Mouse (Mus musculus) activated CD4-positive, CD25-positive, alpha-beta regulatory T cell, adult 4 months (primary cell): ENCODE results near the gene Tvp23a. TPM values are rescaled to one million over a fixed set of nuclear protein-coding genes. Genes with fewer than 3 reads are reported as not detected.
A peak's percentile ranks its signal among the peaks of the same experiment; 100 is the strongest.

ENCODE experiments used
- ATAC-seq: one replicate; pipeline ENCODE4 v1.8.0; 2017
- polyA plus RNA-seq, 2 experiments: library from polyadenylated mRNA; unstranded; fragments of 100-300 nt; shearing (Covaris generic); gene quantifications; one replicate each; pipeline ENCODE4 v1.2.1; 2017

Gene Tvp23a
- polyA plus RNA-seq, 2 experiments from 2014 or later, result 1.4 to 1.6 TPM

GRCm38 (mm10) chr16:10453872-10454582 lies 6.9 kb upstream of the Tvp23a start:
- no peak for ATAC-seq

GRCm38 (mm10) chr16:10452445-10452896 lies 5.3 kb upstream of the Tvp23a start:
- no peak for ATAC-seq

- ATAC-seq, result no peak
Measured at GRCm38 (mm10) chr16:10451906-10452305, 4.7 kb upstream of the Tvp23a start.

GRCm38 (mm10) chr16:10448931-10449330 lies 1.8 kb upstream of the Tvp23a start:
- ATAC-seq, result no peak

- ATAC-seq, result no peak
Measured at GRCm38 (mm10) chr16:10447781-10448180, 619 bp upstream of the Tvp23a start.

- no peak for ATAC-seq
Measured at GRCm38 (mm10) chr16:10446573-10447263, 444 bp downstream of the Tvp23a start.

- ATAC-seq, result no peak
Measured at GRCm38 (mm10) chr16:10443723-10444122, 3.4 kb downstream of the Tvp23a start.

GRCm38 (mm10) chr16:10441761-10442160 lies 5.4 kb downstream of the Tvp23a start:
- no peak for ATAC-seq

GRCm38 (mm10) chr16:10441328-10441727 lies 5.8 kb downstream of the Tvp23a start:
- no peak for ATAC-seq

GRCm38 (mm10) chr16:10438055-10438454 lies 9.1 kb downstream of the Tvp23a start:
- ATAC-seq, result no peak

- no peak for ATAC-seq
Measured at GRCm38 (mm10) chr16:10436166-10436565, 11.0 kb downstream of the Tvp23a start.

GRCm38 (mm10) chr16:10433344-10433743 lies 13.8 kb downstream of the Tvp23a start:
- no peak for ATAC-seq

GRCm38 (mm10) chr16:10432387-10432786 lies 14.8 kb downstream of the Tvp23a start:
- no peak for ATAC-seq

GRCm38 (mm10) chr16:10431911-10432310 lies 15.3 kb downstream of the Tvp23a start:
- no peak for ATAC-seq

- no peak for ATAC-seq
Measured at GRCm38 (mm10) chr16:10420447-10421054, 26.6 kb downstream of the Tvp23a start.

- ATAC-seq, result no peak
Measured at GRCm38 (mm10) chr16:10417723-10418259, 29.4 kb downstream of the Tvp23a start.

GRCm38 (mm10) chr16:10416866-10417265 lies 30.3 kb downstream of the Tvp23a start:
- no peak for ATAC-seq

- no peak for ATAC-seq
Measured at GRCm38 (mm10) chr16:10415976-10416375, 31.2 kb downstream of the Tvp23a start.

GRCm38 (mm10) chr16:10411764-10412746 lies 35.1 kb downstream of the Tvp23a start, which contains the start of gene Nubp1:
Gene Nubp1, plus strand, starts transcription at chr16:10411948.
- peak; percentile 99 for ATAC-seq

GRCm38 (mm10) chr16:10399160-10399559 lies 48.0 kb downstream of the Tvp23a start:
- ATAC-seq, result peak; percentile 61

GRCm38 (mm10) chr16:10398755-10399154 lies 48.4 kb downstream of the Tvp23a start:
- ATAC-seq, result no peak
